Mouse (Mus musculus) left cerebral cortex, postnatal 10 days (tissue): ENCODE measurements around the gene Sema4d. TPM values are rescaled to one million over a fixed set of nuclear protein-coding genes. Genes with fewer than 3 reads are reported as not detected.

Source experiments
- DNase-seq, 2 experiments: peaks; one replicate each; pipeline ENCODE4 v3.0.0; 2021 to 2022; ENCODE audit warnings: low spot score in 2 of 2, mixed read lengths in 1 of 2; ENCODE audit errors: extremely low spot score in 1 of 2
- intact Hi-C: fragments of 180-260 bp; cut with DNase I; formaldehyde crosslinking; loops from one replicate; pipeline ENCODE4 v1.15.1; 2025
- microRNA-seq: library from miRNA; unstranded; fragments of <30 nt; microRNA quantifications from one replicate; pipeline ENCODE4 v1.2.0, GENCODE M21; 2022
- total RNA-seq, 2 experiments: library from RNA; stranded (reverse); gene quantifications; 2 replicates each; pipeline ENCODE4 v1.2.3; 2021

Gene Sema4d
- total RNA-seq, 2 experiments from 2014 or later: 66.1 to 77.0 TPM

DNA sequence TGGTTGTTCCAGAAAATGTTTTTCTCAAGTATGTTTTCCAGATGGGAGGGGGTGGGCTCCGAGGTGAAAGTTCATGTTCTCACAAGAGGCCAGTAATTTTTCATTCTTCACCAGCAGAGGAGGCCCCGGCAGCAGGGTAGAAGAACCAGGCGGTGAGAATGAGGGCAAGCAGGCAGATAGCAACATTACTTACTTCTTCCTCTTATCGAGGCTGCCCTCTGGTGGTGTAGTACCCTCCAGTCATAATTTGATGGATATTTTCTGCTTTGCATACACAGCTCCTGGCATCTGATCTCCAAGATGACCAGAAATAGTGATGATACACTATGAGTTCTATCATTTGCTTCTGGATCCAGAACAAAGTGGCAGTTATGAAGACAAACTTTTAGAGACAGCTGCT lies 154.6 kb downstream of the Sema4d start:
- no peak for DNase-seq
- intact Hi-C loops: no loop called here

Small RNA genes lying within 50 kb of the gene (microRNA-seq; reads per million reads assigned to microRNA genes)
- not detected for gene Gm23566

Other genes with a start within 250 kb of the Sema4d start
- gene Shc3, start 224.3 kb downstream of the Sema4d start, total RNA-seq: 100 to 1,000 TPM; 189 to 212 TPM
- gene Cks2, start 148.5 kb downstream of the Sema4d start, total RNA-seq: 1 to 10 TPM; 4.6 to 6.3 TPM
- gene Secisbp2, start 142.1 kb downstream of the Sema4d start, total RNA-seq: 10 to 100 TPM; 16.4 TPM
- 10 to 100 TPM; 12.1 to 15.7 TPM for gene Gadd45g, start 52.9 kb upstream of the Sema4d start, total RNA-seq